Mouse (Mus musculus) retina, embryonic 14.5 days (tissue): ENCODE data around the gene Mettl26.
A peak's percentile ranks its signal among the peaks of the same experiment; 100 is the strongest.

Experiments
- DNase-seq: peaks from one replicate; pipeline ENCODE4 v3.0.0-alpha.2; 2015; ENCODE audit warnings: low spot score

Mettl26 gene

GRCm38 (mm10) chr17:25883824-25884223, 8.9 kb downstream of the Mettl26 start:
- no peak for DNase-seq

DNA sequence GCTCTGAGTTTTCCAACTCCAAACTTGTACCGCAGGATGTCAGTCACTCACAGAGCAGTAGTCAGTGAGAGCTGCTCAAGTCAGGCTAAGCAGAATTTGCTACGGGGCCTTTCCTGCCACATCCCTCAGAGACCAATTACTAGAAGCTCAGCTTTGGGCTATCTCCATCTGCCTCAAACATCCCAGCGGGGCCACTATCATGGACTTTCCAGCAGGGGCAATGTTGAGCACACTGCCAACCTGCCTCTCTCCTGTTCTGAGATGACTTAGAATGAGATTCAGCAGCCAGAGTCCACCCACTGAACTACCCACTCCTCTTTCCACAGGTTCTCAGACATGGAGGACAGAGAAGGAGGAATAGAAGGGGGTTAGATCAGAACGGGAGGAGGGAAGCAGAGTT, 10.8 kb downstream of the Mettl26 start:
- peak; percentile 65 for DNase-seq

GRCm38 (mm10) chr17:25886806-25887205, 11.9 kb downstream of the Mettl26 start:
- DNase-seq = no peak

DNA sequence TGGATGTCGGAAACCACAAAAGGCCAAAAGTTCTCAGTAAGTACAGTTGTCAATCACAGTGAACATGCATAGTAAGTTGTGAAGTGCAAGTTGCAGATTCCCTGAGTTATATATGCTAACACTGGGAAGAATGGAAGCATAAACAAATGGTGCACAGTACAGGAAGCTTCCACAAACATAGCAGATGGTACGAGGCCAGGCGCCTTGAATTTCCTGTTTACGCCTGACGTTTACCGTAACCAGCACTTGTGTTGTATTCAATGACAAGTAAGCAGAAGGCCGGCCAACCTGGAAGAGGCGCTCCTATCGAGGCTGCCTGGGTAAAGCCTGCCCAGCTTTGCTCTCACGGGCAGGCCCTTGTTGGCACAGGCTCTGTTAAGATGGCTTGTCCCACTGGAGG, 12.6 kb downstream of the Mettl26 start:
- no peak for DNase-seq

- DNase-seq = no peak
Observed at GRCm38 (mm10) chr17:25888837-25889236, 14.0 kb downstream of the Mettl26 start.

DNA sequence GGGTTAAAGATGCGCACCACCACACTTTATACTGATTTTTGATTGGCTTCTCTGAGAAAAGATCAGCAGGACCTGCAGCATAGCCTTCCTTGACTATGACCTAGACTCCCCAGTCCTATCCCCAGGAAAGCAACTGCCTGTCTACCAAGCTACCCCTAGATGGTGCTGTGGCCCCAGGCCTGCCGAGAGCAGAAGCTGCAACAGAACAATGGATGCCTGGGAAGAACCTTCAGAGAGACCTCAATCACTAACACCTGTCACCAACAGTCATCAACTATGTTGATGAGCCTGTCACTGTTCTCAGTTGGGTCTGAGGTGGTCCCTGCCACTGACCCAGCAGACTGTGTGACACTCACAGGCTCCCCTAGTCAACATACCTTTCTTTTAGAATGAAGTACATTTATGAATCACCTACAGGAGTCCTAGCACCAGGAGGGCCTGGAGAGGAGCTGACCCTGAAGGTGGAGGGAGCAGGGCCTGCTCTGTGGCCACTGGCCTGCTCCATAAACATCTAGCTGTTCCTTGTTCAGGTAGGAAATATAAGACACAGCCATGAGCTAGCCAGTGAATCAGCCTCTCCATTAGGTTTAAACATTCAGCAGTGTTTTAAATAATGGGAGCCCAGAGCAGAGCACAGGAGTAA, 19.2 kb downstream of the Mettl26 start:
- peak; percentile 90 for DNase-seq

DNA sequence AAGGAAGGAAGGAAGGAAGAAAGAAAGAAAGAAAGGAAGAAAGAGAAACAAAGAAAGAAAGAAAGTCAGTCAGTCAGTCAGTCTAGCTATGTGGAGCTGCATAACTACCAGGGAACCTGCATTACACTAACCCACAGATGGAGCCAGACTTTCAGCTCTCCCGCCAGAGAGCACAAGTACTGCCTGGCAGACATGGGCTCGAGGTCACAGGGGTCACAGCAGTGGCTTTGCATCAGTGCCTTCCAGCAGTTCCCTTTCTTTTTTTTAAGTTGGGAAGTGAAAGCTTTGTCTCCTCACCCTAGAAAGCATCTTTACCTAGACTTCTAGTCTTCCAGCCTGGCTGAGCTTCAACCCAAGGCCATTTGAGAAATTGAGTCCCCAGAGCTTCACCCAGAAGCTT, 20.5 kb downstream of the Mettl26 start:
- DNase-seq = peak; percentile 49

GRCm38 (mm10) chr17:25895891-25896290, 21.0 kb downstream of the Mettl26 start:
- DNase-seq = peak; percentile 70

- DNase-seq = no peak
Observed at GRCm38 (mm10) chr17:25900193-25900592, 25.3 kb downstream of the Mettl26 start.

- no peak for DNase-seq
Observed at GRCm38 (mm10) chr17:25903061-25903460, 28.2 kb downstream of the Mettl26 start.

DNA sequence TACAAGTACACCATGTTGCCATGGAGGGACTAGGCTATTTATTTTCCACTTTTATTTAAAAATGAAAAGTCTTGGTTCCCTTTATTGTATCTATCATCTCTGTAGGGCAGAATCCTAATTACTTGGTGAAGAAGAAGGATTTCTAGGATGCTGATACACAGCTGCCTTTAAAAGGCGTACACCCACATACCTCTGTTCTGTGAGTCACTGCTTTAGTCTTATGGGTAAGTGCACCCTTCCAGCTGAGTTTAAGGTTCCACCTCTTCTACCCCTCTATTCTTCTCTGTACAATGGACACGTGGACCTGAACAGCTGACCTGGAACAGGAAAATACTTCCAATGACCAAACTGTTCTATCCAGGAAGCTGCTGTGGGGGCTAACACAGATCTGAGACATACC, 32.8 kb downstream of the Mettl26 start:
- no peak for DNase-seq

DNA sequence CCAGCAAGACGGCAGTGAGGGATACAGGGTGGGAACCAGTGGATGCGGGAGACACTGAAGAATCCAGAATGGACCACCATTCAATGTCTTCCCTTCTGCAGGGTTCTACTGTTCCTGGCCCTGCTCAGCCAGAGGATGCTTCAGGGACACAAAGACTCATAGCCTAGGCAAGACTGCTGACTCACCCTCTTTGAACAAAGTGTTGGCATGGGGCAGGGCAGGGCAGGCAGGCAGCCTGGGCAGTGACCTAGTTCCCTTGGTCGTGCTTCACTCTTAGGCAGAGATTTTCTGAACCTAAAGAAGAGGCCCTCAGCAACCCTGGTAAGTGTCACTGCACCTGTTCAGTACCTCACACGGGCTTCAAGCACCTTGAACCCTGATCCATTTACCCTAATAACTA, 36.9 kb downstream of the Mettl26 start:
- DNase-seq = no peak

- DNase-seq = no peak
Observed at GRCm38 (mm10) chr17:25913186-25913876, 38.5 kb downstream of the Mettl26 start.

DNA sequence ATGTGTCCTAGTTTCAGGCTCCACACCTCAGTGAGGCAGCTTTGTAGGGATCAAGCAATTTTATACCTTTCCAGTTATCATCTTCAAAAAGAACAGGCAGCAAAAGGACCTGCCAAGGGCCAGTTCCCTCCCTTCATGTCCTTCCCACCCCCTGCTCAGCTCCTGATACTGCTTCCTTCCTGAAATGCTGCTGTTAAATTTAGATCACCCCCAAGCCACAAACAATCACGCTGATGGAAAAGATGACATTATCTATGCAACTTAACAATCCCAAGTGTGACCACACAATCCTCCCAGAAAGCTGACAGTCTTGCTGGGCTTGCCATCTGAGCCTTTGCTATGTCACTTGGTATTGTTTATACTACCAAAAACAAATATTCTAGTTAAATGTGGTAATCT, 39.0 kb downstream of the Mettl26 start:
- no peak for DNase-seq

DNA sequence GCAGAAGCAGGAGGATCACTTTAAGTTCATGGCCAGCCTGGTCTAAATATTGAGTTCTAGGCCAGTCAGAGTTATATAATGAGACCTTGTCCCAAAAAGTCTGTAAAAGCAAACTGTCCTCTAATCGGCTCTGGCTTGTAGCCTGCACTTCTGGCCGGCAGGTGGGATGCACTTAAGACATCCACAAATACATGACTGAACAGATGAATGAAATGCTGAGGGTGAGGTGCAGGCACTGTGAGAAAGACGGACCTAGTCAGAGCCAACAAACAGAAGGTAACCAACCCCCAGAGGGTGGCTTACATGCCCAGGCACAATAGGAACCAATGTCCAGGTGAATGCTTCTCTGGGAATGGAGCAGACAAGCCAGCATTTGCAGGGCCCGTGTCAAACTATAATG, 39.4 kb downstream of the Mettl26 start:
- DNase-seq = no peak

GRCm38 (mm10) chr17:25916931-25917647, 42.2 kb downstream of the Mettl26 start:
- no peak for DNase-seq

- DNase-seq = no peak
Observed at GRCm38 (mm10) chr17:25918037-25918750, 43.3 kb downstream of the Mettl26 start.

- DNase-seq = peak; percentile 53
Observed at GRCm38 (mm10) chr17:25919144-25919785, 44.4 kb downstream of the Mettl26 start, which contains the start of gene Rab40c. Gene Rab40c (minus strand): TSS chr17:25919727.

DNA sequence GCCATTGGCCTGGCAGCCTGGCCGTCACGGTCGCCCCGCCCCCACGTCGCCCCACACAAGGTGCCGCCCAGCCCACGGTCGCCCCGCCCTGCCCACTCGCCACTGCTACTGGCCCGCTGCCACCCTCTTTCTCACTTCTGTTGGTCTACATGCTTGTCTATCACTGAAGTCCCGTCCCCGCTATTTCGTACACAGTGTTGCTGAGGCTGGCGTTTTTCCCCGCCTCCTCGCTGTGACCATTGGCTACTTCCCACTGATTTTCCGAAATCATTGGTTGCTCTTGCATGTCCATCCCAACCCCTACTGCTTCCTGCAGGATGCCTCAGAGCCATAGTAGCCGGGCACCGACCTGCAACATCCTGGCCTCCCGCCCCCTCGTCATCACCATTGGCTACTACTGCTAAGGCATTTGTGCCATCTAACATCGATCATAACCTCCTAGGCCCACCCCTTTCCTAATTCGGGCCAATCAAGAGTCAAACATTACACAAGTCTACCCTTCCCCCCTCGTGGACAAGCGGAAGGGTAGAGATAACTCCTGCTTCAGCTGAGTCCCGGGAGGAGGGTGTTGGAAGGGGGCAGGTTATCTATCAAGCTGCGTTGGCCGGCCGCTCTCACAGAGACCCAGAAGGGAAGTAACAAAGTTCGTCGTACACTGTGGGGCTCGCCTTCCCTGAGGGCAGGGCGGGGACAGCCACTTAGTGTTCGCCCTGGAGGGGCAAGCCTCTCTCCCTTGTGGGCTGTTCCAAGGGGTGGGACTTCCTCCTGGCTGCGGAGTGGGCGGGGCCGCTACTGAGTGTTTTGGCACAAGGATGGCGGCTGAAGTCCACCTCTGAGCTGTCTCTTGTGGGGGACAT, 45.1 kb downstream of the Mettl26 start:
- DNase-seq = peak; percentile 99

DNA sequence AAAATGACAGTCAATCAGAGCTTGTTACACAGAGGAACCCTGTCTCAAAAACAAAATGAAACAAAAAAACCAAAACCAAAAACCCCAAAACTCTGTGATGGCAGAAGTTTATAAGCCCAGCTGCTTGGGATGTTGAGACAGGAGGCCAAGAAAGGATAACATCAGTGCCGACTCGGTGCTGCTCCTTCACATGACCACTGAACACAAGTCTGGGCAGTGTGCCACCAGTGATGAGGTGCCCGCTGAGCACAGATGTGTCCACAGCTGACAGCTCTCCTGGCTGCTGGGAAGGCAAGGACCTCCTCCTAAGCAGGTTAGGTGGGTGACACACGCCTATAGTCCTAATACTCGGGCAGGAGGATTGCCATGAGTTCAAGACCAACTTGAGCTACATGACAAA, 47.2 kb downstream of the Mettl26 start:
- no peak for DNase-seq

DNA sequence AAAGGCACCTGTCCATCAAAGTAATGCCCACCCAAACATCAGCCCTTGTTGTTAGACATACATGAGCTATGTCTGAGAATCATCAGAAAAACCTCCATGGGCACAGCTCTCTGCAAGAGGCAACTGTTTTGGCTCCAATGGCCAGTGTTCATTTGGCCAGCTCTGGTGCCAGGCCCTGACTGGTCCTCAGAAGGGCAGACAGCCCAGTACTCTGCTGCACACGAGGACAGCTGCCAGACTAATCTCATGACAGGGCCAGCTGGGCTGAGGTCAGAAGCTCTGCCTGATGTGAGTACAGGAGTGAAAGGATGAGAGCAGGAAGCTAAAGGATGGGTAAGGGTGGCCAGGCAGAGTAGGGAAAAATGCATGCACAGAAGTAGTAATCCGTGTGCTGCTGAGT, 50.5 kb downstream of the Mettl26 start:
- DNase-seq = no peak
